Mouse (Mus musculus): ENCODE data around the gene 4930452B06Rik.

- TF ChIP-seq CTCF (IDR thresholded peaks at IDR 0.05; ENCODE audit: insufficient read depth, low read length) (no peak), POLR2A (IDR thresholded peaks at IDR 0.05; ENCODE audit: borderline replicate concordance, extremely low read depth, low read depth, low read length) (no peak)
These were observed 24.3 kb downstream of the 4930452B06Rik start for GRCm38 (mm10) chr14:8641650-8642279.
